Mouse (Mus musculus) limb, embryonic 10.5 days (tissue): ENCODE data around the gene Plcb3. TPM values are rescaled to one million over a fixed set of nuclear protein-coding genes. Genes with fewer than 3 reads are reported as not detected.
"Not testable (repeated sequence)": the region's sequence is repeated elsewhere in the genome, so short reads cannot be mapped to it uniquely, and the experiment has no call there.

Experiments
- DNase-seq: peaks from one replicate; pipeline ENCODE4 v3.0.0-alpha.2; 2017; ENCODE audit warnings: low spot score
- H3K27ac ChIP-seq: fragments of 300-500 bp; sonication (generic); 2 replicates; pipeline ENCODE4 v1.5.1; 2016; ENCODE audit warnings: mild to moderate bottlenecking
- H3K27me3 ChIP-seq: fragments of 300-500 bp; sonication (generic); 2 replicates; pipeline ENCODE4 v1.6.1; 2016; ENCODE audit warnings: low read depth, mild to moderate bottlenecking; ENCODE audit not compliant: poor library complexity, severe bottlenecking
- H3K36me3 ChIP-seq: fragments of 300-500 bp; sonication (generic); 2 replicates; pipeline ENCODE4 v1.6.1; 2016; ENCODE audit warnings: mild to moderate bottlenecking, moderate library complexity
- H3K4me1 ChIP-seq: fragments of 300-500 bp; sonication (generic); 2 replicates; pipeline ENCODE4 v1.6.1; 2016
- H3K4me3 ChIP-seq: fragments of 300-500 bp; sonication (generic); 2 replicates; pipeline ENCODE4 v1.5.1; 2016; ENCODE audit warnings: mild to moderate bottlenecking, moderate library complexity
- H3K9me3 ChIP-seq: fragments of 300-500 bp; sonication (generic); replicated peaks from 2 replicates; pipeline ENCODE4 v1.6.1; 2016; ENCODE audit warnings: mild to moderate bottlenecking
- WGBS: fragments of 180-500 bp; shearing (Covaris S2); methylation state at CpG from one replicate; pipeline ENCODE4 v1.1.7; 2016; 5-methylcytosine and 5-hydroxymethylcytosine counted together
- polyA plus RNA-seq: library from polyadenylated mRNA; unstranded; fragments of >200 nt; fragmentation: Nextera tagmentation; extraction: Ambion mirVana; gene quantifications from 2 replicates; pipeline ENCODE4 v1.2.1, GENCODE M21; 2016

The Plcb3 gene
- polyA plus RNA-seq, 1 experiment from 2014 or later: 37.8 TPM

DNA sequence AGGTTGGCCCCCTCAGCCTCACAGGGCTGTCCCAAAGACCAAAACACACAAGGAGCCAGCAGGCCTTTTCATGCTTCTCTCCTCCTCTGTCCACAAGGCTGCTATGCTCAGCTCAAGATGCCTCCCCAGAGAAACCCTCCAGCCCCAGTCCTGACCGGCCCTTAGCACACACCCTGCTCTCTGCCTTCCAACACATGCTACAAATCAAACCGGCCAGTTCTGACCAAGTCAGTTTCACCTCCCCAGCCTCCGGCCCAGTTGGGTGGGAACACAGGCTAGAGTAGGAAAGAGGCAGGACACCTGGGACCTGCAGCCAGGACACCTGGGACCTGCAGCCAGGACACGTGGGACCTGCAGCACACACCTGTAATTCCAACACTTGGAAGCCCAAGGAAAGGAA is 59.8 kb downstream of the Plcb3 start:
- WGBS: 78% methylated on average over 4 of the region's 4 CpGs
- DNase-seq: no peak

GRCm38 (mm10) chr19:6915276-6915675 is 61.0 kb downstream of the Plcb3 start:
- no peaks in the 10 kb centered on the region for H3K9me3 ChIP-seq
- no peak overlapping the region for H3K27ac ChIP-seq
- no peak overlapping the region for H3K4me3 ChIP-seq
- peaks cover 37% of the 10 kb centered on the region for H3K36me3 ChIP-seq
- no peak for DNase-seq
- no peaks in the 10 kb centered on the region for H3K27me3 ChIP-seq
- peaks cover 17% of the 10 kb centered on the region for H3K4me1 ChIP-seq
- 91% methylated on average over 4 of the region's 4 CpGs for WGBS

More for the DNA sequence above, 59.8 kb downstream of the Plcb3 start:
- Histone ChIP-seq H3K9me3 (no peaks in the 10 kb centered on the region), H3K4me1 (peaks cover 22% of the 10 kb centered on the region), H3K36me3 (peaks cover 31% of the 10 kb centered on the region), H3K27me3 (no peaks in the 10 kb centered on the region), H3K4me3 (no peak overlapping the region), H3K27ac (no peak overlapping the region)

GRCm38 (mm10) chr19:6914540-6914939 is 61.7 kb downstream of the Plcb3 start:
- no peak overlapping the region for H3K4me3 ChIP-seq
- 93% methylated on average over 9 of the region's 9 CpGs for WGBS
- H3K27ac ChIP-seq: no peak overlapping the region
- no peak for DNase-seq
- no peaks in the 10 kb centered on the region for H3K27me3 ChIP-seq
- peaks cover 11% of the 10 kb centered on the region for H3K4me1 ChIP-seq
- H3K36me3 ChIP-seq: peaks cover 37% of the 10 kb centered on the region
- no peaks in the 10 kb centered on the region for H3K9me3 ChIP-seq

GRCm38 (mm10) chr19:6913991-6914390 is 62.3 kb downstream of the Plcb3 start:
- 90% methylated on average over 11 of the region's 11 CpGs for WGBS
- no peaks in the 10 kb centered on the region for H3K9me3 ChIP-seq
- DNase-seq: no peak

DNA sequence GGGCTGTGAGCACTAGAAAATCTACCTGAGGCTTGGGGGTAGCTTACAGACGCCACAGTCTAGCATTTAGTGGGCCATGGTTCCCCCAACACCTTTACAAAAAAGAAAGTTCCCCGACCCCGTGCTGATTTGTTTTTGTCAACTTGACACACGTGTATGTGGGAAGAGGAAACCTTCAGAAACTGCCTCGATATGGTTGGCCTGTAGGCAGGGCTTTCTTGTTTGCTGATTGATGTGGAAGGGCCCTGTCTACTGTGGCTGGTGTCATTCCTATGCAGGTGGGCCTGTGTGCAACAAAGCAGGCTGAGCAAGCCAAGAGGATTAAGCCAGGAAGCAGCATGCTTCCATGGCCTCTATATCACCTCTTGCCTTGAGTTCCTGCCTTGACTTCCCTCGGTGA is 63.2 kb downstream of the Plcb3 start:
- peaks cover 25% of the 10 kb centered on the region for H3K4me1 ChIP-seq
- no peak for DNase-seq
- H3K27ac ChIP-seq: no peak overlapping the region
- H3K4me3 ChIP-seq: no peak overlapping the region
- no peaks in the 10 kb centered on the region for H3K9me3 ChIP-seq
- 91% methylated on average over 6 of the region's 6 CpGs for WGBS
- no peaks in the 10 kb centered on the region for H3K27me3 ChIP-seq
- peaks cover 37% of the 10 kb centered on the region for H3K36me3 ChIP-seq

More at GRCm38 (mm10) chr19:6913991-6914390, 62.3 kb downstream of the Plcb3 start:
- Histone ChIP-seq H3K27ac (no peak overlapping the region), H3K4me1 (peaks cover 15% of the 10 kb centered on the region), H3K27me3 (no peaks in the 10 kb centered on the region), H3K36me3 (peaks cover 37% of the 10 kb centered on the region), H3K4me3 (no peak overlapping the region)

DNA sequence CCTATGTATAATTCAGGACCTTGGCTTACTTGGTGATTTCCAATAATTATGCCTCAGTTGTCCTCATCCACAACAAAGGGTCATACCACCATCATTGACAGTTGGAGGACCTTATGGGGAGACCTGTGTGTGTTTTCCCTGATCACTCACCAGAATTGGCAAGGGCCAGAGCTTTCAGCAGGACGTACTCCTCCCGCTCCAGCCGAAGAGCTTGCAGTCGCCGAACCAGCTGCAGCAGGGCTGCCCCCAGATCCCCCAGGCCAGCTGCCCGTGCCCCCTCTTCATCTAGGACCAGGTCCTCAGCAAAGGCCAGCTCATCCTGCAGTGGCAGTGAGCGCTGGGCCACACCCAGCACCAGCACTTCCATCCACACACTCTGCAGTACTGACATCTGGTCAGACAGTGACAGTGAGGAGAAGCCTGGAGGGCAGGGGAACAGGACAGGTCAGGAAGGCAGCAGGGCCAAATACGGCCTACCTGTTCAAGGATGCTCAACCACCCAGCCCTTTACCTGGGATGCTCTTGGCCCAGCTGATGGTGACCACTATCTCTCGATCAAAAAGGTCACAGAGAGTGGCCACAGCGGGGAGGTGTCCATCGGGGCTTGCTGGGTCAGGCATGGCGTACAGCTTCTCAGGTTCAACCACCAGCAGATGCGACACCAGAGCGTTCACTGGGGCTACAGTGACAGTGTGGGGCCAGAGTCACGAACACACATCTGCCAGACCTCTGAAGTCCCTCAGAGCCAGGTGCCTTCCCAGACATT is 63.9 kb downstream of the Plcb3 start:
- H3K4me1 ChIP-seq: peaks cover 31% of the 10 kb centered on the region
- no peak overlapping the region for H3K4me3 ChIP-seq
- 92% methylated on average over 15 of the region's 15 CpGs for WGBS
- H3K27me3 ChIP-seq: no peaks in the 10 kb centered on the region
- no peaks in the 10 kb centered on the region for H3K9me3 ChIP-seq
- no peak for DNase-seq
- peaks cover 40% of the 10 kb centered on the region for H3K36me3 ChIP-seq
- no peak overlapping the region for H3K27ac ChIP-seq

DNA sequence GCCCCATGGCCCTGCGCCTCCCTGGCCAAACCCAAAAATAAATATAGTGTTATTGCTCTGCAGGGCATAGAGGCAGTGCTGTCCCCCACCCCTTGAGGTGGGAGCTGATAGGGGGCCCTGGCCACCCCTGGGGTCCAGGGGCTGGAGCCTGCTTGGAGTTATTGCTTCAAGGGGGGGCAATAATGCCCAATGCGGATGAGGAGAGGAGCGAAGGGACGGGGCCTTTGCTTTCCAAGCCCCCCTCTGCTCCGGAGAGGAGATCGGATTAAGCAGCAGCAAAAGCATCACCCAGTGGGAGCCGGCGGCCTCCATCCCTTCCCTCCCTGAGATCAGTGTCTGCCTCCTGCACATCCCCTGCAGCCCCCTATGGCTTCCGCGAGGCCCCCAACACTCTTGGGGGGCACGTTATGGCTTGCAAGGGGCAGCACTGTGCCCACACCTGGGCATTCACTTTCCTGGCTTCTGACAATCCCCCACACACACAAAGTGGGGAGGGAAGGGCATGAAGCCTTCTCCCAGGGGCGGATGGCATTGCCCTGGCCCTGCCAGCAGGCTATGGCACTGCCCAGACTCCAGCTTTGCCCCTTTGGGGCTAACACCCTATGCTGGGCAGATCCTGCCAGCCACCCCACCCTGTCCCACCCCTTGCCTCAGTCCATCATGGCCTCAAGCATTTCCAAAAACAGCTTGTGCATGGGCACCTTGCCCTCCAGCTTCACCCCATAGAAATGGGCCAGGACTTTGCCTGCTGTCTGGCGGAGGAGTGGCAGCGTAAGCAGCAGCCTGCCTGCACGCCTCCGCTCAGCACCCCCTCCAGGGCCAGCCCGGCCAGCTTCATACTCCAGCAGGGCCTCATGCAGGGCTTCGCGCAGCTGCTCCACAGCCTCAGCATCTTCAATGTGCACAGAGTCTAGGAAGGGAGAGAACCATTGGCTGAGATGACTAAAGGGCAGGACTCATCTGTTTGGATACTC is 64.9 kb downstream of the Plcb3 start:
- Histone ChIP-seq H3K27ac (0 out of 2 replicates have a peak overlapping the region, but pooled peaks have one; percentile 21), H3K36me3 (peaks cover 50% of the 10 kb centered on the region), H3K27me3 (no peaks in the 10 kb centered on the region), H3K4me1 (peaks cover 32% of the 10 kb centered on the region), H3K4me3 (peak overlapping the region; percentile 66), H3K9me3 (no peaks in the 10 kb centered on the region)
- 91% methylated on average over 19 of the region's 19 CpGs for WGBS
- no peak for DNase-seq

DNA sequence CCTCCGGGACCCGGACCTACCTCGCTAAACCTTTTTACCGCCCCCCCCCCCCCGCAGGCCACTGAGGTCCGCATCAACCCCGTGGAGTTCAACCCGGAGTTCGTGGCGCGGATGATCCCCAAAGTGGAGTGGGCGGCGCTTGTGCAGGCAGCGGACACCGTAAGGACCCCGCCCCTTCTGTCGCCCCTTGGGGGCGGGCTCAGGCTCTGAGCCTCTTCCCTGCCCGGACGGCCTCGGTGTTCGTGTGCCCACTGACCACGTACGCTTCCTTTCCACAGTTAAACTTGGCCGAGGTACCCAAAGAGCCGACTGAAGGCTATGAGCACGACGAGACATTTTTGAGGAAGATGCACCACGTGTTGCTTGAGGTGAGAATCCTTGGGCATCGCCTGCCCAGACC is 66.0 kb downstream of the Plcb3 start:
- not testable (repeated sequence) for H3K27me3 ChIP-seq, H3K9me3 ChIP-seq
- Histone ChIP-seq H3K27ac (peak overlapping the region; percentile 89), H3K36me3 (peaks cover 60% of the 10 kb centered on the region), H3K4me3 (peak overlapping the region; percentile 66), H3K4me1 (peaks cover 32% of the 10 kb centered on the region)
- under 1% methylated on average over 30 of the region's 30 CpGs for WGBS
- peak; percentile 57 for DNase-seq

DNA sequence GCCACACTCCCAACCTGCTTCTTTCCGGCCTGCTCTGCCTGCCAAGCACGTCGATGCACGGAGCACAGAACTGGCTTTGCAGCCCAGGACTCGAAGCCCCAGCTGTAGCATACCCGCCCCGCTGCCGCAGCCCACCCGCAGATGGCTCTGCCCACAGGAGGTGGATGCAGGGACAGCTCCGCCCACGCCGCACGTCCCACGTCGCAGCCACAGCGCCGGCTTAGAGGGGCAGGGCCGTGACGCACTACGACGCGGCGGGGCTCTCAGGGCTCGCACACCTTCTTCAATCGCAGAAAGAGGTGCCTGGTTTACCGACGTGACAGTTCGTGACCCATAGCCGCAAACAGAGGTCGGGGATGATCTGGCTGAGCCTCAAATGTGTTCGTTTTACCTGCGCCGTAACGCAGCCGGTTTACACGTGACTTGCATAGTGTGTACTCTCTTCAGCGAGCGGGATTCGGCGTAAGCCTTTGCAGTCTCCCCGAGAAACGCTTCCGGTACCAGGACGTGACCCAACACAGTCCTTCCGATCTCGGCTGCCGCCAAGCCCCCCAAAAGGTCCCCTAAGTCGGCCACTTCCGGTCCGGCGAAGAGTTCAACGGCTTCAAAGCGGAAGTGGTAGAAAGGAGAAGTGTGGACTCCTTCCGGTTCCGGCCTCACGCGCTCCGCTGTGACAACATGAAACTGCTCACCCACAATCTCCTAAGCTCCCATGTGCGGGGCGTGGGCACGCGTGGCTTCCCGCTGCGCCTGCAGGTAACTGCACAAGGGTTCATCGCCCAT is 66.6 kb downstream of the Plcb3 start, which contains the start of the genes Trmt112 and Prdx5:
Gene Trmt112 (plus strand): TSS at position 192 of the 783 bp plus-strand sequence.
Gene Prdx5 (minus strand): TSS at position 600 of the 783 bp plus-strand sequence.
- H3K36me3 ChIP-seq: peaks cover 66% of the 10 kb centered on the region
- no peaks in the 10 kb centered on the region for H3K9me3 ChIP-seq
- DNase-seq: peak; percentile 93
- under 1% methylated on average over 65 of the region's 65 CpGs for WGBS
- peak within 1 kb of the TSS; percentile 89 for H3K27ac ChIP-seq
- peak within 1 kb of the TSS; percentile 66 for H3K4me3 ChIP-seq
- no peaks in the 10 kb centered on the region for H3K27me3 ChIP-seq
- H3K4me1 ChIP-seq: peaks cover 32% of the 10 kb centered on the region

GRCm38 (mm10) chr19:6909021-6909420 is 67.2 kb downstream of the Plcb3 start:
- Histone ChIP-seq H3K4me1 (peaks cover 32% of the 10 kb centered on the region), H3K27ac (peak overlapping the region; percentile 89), H3K36me3 (peaks cover 67% of the 10 kb centered on the region), H3K27me3 (no peaks in the 10 kb centered on the region), H3K9me3 (no peaks in the 10 kb centered on the region), H3K4me3 (peak overlapping the region; percentile 66)
- DNase-seq: no peak
- WGBS: 12% methylated on average over 11 of the region's 11 CpGs

GRCm38 (mm10) chr19:6907811-6908540 is 68.3 kb downstream of the Plcb3 start:
- Histone ChIP-seq H3K9me3 (no peaks in the 10 kb centered on the region), H3K4me1 (peaks cover 32% of the 10 kb centered on the region), H3K4me3 (peak overlapping the region; percentile 66), H3K36me3 (peaks cover 59% of the 10 kb centered on the region), H3K27me3 (no peaks in the 10 kb centered on the region), H3K27ac (no peak overlapping the region)
- no peak for DNase-seq
- WGBS: 90% methylated on average over 7 of the region's 7 CpGs

GRCm38 (mm10) chr19:6907094-6907493 is 69.2 kb downstream of the Plcb3 start:
- no peak for DNase-seq
- Histone ChIP-seq H3K27me3 (no peaks in the 10 kb centered on the region), H3K4me3 (no peak overlapping the region), H3K9me3 (no peaks in the 10 kb centered on the region), H3K36me3 (peaks cover 50% of the 10 kb centered on the region), H3K4me1 (peaks cover 32% of the 10 kb centered on the region), H3K27ac (no peak overlapping the region)
- 93% methylated on average over 8 of the region's 8 CpGs for WGBS
